Mouse (Mus musculus) urinary bladder, postnatal 14 days (tissue): ENCODE data around the gene Gm4305.
"Not testable (repeated sequence)": the region's sequence is repeated elsewhere in the genome, so short reads cannot be mapped to it uniquely, and the experiment has no call there.

ENCODE experiments used
- DNase-seq: peaks from one replicate; pipeline ENCODE4 v3.0.0; 2021; ENCODE audit warnings: low spot score

Gm4305 gene

DNA sequence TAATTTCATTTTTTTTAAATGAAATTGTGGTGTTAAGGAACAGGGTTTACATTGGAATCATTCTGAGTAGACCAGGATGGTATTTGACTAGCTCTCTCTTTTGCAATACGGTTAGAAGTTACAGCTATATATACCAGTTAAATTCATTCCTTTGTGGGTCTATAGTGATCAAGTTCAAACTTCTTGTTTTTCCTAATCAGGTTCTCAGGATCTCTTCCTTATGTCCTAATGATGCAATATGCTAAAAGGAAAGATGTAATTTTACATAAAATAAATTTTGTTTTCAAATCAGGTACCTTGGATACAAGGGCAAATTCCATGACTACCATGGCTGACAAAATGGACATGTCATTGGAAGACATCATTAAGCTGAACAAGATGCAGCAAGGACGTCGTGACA, at the start of gene Gm4305:
TSS of gene Gm4305 (plus strand) at position 301 of the 400 bp plus-strand sequence.
- DNase-seq, result not testable (repeated sequence)

DNA sequence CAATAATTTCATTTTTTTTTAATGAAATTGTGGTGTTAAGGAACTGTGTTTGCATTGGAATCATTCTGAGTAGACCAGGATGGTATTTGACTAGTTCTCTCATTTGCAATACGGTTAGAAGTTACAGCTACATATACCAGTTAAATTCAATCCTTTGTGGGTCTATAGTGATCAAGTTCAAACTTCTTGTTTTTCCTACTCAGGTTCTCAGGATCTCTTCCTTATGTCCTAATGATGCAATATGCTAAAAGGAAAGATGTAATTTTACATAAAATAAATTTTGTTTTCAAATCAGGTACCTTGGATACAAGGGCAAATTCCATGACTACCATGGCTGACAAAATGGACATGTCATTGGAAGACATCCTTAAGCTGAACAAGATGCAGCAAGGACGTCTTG, 15.5 kb upstream of the Gm4305 start, which contains the start of gene Gm4301:
TSS of gene Gm4301 (plus strand) at position 301 of the 400 bp plus-strand sequence.
- DNase-seq, result not testable (repeated sequence)

DNA sequence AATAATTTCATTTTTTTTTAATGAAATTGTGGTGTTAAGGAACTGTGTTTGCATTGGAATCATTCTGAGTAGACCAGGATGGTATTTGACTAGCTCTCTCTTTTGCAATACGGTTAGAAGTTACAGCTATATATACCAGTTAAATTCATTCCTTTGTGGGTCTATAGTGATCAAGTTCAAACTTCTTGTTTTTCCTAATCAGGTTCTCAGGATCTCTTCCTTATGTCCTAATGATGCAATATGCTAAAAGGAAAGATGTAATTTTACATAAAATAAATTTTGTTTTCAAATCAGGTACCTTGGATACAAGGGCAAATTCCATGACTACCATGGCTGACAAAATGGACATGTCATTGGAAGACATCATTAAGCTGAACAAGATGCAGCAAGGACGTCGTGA, 10.4 kb upstream of the Gm4305 start, which contains the start of gene Gm4302:
TSS of gene Gm4302 (plus strand) at position 301 of the 400 bp plus-strand sequence.
- not testable (repeated sequence) for DNase-seq

DNA sequence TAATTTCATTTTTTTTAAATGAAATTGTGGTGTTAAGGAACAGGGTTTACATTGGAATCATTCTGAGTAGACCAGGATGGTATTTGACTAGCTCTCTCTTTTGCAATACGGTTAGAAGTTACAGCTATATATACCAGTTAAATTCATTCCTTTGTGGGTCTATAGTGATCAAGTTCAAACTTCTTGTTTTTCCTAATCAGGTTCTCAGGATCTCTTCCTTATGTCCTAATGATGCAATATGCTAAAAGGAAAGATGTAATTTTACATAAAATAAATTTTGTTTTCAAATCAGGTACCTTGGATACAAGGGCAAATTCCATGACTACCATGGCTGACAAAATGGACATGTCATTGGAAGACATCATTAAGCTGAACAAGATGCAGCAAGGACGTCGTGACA, 5.2 kb upstream of the Gm4305 start, which contains the start of gene Gm4303:
TSS of gene Gm4303 (plus strand) at position 301 of the 400 bp plus-strand sequence.
- not testable (repeated sequence) for DNase-seq

DNA sequence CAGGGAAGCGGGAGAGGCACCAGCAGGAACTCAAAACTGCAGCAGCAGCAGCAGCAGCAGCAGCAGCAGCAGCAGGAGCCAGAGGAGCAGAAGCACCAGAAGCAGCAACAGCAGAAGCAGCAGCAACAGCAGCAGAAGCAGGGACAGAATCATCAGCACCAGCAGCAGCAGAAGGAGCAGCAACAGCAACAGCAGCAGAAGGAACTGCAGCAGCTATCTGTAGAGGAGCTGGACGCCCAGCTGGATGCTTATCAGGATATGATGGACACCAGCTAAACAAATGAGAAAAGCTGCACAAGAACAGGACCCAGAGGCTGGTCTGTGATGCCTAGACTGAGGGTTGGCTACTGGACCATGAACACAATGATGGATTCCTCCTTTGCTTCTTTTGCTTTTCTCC, 5.9 kb downstream of the Gm4305 start:
- not testable (repeated sequence) for DNase-seq

DNA sequence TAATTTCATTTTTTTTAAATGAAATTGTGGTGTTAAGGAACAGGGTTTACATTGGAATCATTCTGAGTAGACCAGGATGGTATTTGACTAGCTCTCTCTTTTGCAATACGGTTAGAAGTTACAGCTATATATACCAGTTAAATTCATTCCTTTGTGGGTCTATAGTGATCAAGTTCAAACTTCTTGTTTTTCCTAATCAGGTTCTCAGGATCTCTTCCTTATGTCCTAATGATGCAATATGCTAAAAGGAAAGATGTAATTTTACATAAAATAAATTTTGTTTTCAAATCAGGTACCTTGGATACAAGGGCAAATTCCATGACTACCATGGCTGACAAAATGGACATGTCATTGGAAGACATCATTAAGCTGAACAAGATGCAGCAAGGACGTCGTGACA, 10.1 kb downstream of the Gm4305 start, which contains the start of gene Gm4307:
TSS of gene Gm4307 (plus strand) at position 301 of the 400 bp plus-strand sequence.
- not testable (repeated sequence) for DNase-seq

DNA sequence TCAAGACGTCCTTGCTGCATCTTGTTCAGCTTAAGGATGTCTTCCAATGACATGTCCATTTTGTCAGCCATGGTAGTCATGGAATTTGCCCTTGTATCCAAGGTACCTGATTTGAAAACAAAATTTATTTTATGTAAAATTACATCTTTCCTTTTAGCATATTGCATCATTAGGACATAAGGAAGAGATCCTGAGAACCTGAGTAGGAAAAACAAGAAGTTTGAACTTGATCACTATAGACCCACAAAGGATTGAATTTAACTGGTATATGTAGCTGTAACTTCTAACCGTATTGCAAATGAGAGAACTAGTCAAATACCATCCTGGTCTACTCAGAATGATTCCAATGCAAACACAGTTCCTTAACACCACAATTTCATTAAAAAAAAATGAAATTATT, 31.6 kb downstream of the Gm4305 start, which contains the start of gene Gm4312:
TSS of gene Gm4312 (minus strand) at position 101 of the 400 bp plus-strand sequence.
- DNase-seq, result not testable (repeated sequence)
